Mouse (Mus musculus): ENCODE measurements around the gene Tnpo1.

DNA sequence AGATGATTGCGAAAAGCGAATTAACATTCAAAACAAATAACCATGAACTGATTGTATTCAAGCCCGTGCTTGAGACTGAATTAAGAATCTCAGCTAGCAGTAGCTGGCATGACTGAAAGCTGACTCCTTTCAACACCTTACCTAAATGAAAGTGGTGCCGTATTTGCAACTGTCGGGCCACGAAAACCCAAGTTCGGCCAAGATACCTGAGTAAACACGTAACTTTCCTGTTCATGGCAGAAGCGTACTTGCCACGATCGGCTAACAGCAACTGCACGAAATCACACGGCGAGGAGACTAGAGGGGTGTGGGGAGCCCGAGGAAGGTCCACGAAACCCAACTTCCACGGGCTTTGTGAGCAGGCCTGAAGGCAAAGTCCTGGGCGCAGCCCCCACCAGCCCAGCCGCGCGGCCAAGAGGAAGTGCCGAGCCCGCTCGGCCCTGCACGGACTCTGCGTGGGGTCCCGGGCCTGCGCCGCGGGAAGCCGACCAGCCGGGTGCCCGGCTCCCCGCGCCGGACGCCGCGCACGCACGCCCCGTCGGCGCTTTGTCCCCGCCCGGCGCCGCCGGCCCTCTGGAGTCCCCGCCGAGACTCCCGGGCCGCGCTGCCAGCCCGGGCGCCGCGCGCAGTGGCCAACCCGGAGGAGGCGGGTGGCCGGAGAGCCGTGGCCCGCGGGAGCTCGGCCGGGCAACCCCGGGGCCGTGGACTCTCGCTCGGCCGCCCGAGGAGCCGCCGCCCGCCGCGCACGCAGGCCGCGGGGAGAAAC lies 111.7 kb downstream of the Tnpo1 start:
- TF ChIP-seq POLR2A (IDR thresholded peaks at IDR 0.05; ENCODE audit: borderline replicate concordance, low read depth, low read length): no peak
- no peak for TF ChIP-seq CTCF (IDR thresholded peaks at IDR 0.05; ENCODE audit: low read depth, low read length)
